Mouse (Mus musculus) heart, postnatal 0 days (tissue): ENCODE measurements around the gene Khdc1a.
"Not testable (repeated sequence)": the region's sequence is repeated elsewhere in the genome, so short reads cannot be mapped to it uniquely, and the experiment has no call there.

Experiments
- CTCF ChIP-seq: IDR thresholded peaks from 2 replicates; pipeline ENCODE4 v1.5.1; 2016; ENCODE audit warnings: antibody characterized with exemption, control low read depth, low read depth
- EP300 ChIP-seq: IDR thresholded peaks from 2 replicates; pipeline ENCODE4 v1.6.1; 2016; ENCODE audit warnings: antibody characterized with exemption, low read depth

- TF ChIP-seq CTCF, EP300: not testable (repeated sequence)
Measured at GRCm38 (mm10) chr1:21344752-21345151, 4.7 kb upstream of the Khdc1a start.
